Mouse (Mus musculus): ENCODE measurements at regions not wholly inside any gene's neighbourhood (a gene's known extent, or its start where the extent isn't known, plus 50 kb on each side); places are given as distances from the start of the nearest gene placed in this dataset.

DNA sequence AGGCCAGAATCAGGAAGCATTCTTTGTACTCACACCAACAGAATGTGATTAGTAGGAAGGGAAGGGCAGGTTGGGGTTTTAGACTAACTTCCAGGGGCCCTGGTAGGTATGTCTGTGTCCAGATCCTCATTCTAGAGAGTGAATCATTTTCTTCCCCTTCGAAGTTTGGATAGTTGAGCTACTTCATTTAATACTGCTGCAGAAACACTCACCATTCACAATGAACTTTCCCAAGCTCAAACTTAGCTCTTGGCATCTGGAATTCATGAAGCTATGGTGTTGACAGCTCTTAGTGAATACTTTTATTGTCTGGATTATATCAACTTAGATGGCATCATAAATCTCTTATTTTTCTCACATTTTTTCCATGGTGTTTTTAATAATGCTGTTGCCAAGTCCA lies 123.7 kb downstream of the Cldn1 start:
- TF ChIP-seq CTCF (IDR thresholded peaks at IDR 0.05; ENCODE audit: low read depth, low read length) (no peak), POLR2AphosphoS5 (IDR thresholded peaks at IDR 0.05; ENCODE audit: insufficient replicate concordance, low read depth, low read length) (no peak), GATA1 (IDR thresholded peaks at IDR 0.05; ENCODE audit: borderline replicate concordance, low read length) (no peak), TAL1 (conservative IDR thresholded peaks at IDR 0.05; ENCODE audit: low read depth, low read length) (no peak)
